Mouse (Mus musculus) limb, embryonic 15.5 days (tissue): ENCODE results near the gene Olfr465-ps1. TPM values are rescaled to one million over a fixed set of nuclear protein-coding genes. Genes with fewer than 3 reads are reported as not detected.

ENCODE experiments used
- ATAC-seq: fragments of 200-750 bp; cut with Nextera tagmentation; 2 replicates; pipeline ENCODE4 v1.8.0; 2017; ENCODE audit warnings: low read depth, moderate TSS enrichment; ENCODE audit not compliant: insufficient number of reproducible peaks, low FRiP score, low TSS enrichment
- H3K27ac ChIP-seq: fragments of 300-500 bp; sonication (generic); 2 replicates; pipeline ENCODE4 v1.5.1; 2015; ENCODE audit warnings: moderate library complexity, mild to moderate bottlenecking, inconsistent platforms
- H3K27me3 ChIP-seq: fragments of 300-500 bp; sonication (generic); 2 replicates; pipeline ENCODE4 v1.6.1; 2015; ENCODE audit warnings: inconsistent platforms
- H3K36me3 ChIP-seq: fragments of 300-500 bp; sonication (generic); 2 replicates; pipeline ENCODE4 v1.6.1; 2015; ENCODE audit warnings: inconsistent platforms
- H3K4me1 ChIP-seq: fragments of 300-500 bp; sonication (generic); 2 replicates; pipeline ENCODE4 v1.6.1; 2015; ENCODE audit warnings: inconsistent platforms
- H3K4me2 ChIP-seq: fragments of 300-500 bp; sonication (generic); 2 replicates; pipeline ENCODE4 v1.6.1; 2015; ENCODE audit warnings: mild to moderate bottlenecking, inconsistent platforms
- H3K4me3 ChIP-seq: fragments of 300-500 bp; sonication (generic); 2 replicates; pipeline ENCODE4 v1.5.1; 2015; ENCODE audit warnings: mild to moderate bottlenecking, inconsistent platforms
- H3K9ac ChIP-seq: fragments of 300-500 bp; sonication (generic); 2 replicates; pipeline ENCODE4 v1.6.1; 2015; ENCODE audit warnings: inconsistent platforms
- H3K9me3 ChIP-seq: fragments of 300-500 bp; sonication (generic); 2 replicates; pipeline ENCODE4 v1.6.1; 2016; ENCODE audit warnings: inconsistent platforms
- WGBS: fragments of 180-500 bp; shearing (Covaris S2); methylation state at CpG from one replicate; pipeline ENCODE4 v1.1.7; 2015; 5-methylcytosine and 5-hydroxymethylcytosine counted together
- polyA plus RNA-seq: library from polyadenylated mRNA; unstranded; fragments of >200 nt; fragmentation: Nextera tagmentation; extraction: Ambion mirVana; gene quantifications from 2 replicates; pipeline ENCODE4 v1.2.1, GENCODE M21; 2015

Olfr465-ps1 gene
- 0.09 and 0.10 TPM in 2 replicates for polyA plus RNA-seq

- no peaks in the 10 kb centered on the region for H3K27me3 ChIP-seq
- no peak within 1 kb of the TSS for H3K27ac ChIP-seq
- no peak within 1 kb of the TSS for H3K9ac ChIP-seq
- ATAC-seq, result no peak
- no peak within 1 kb of the TSS for H3K4me3 ChIP-seq
- no peaks in the 10 kb centered on the region for H3K4me1 ChIP-seq
- no peaks in the 10 kb centered on the region for H3K9me3 ChIP-seq
- H3K36me3 ChIP-seq, result no peaks in the 10 kb centered on the region
- H3K4me2 ChIP-seq, result no peak within 1 kb of the TSS
- WGBS, result 82% methylated on average over 4 of the region's 4 CpGs
Measured at GRCm38 (mm10) chr13:65137789-65138188, at the start of gene Olfr465-ps1. Gene Olfr465-ps1 (plus strand): TSS chr13:65138089.

- ATAC-seq, result no peak
- no peak overlapping the region for H3K4me3 ChIP-seq
- H3K36me3 ChIP-seq, result peaks cover 24% of the 10 kb centered on the region; the same call in 1 of the 2 replicates
- H3K27me3 ChIP-seq, result no peaks in the 10 kb centered on the region
- H3K4me2 ChIP-seq, result no peak overlapping the region
- no peaks in the 10 kb centered on the region for H3K9me3 ChIP-seq
- H3K27ac ChIP-seq, result no peak overlapping the region
- no peak overlapping the region for H3K9ac ChIP-seq
- 93% methylated on average over 4 of the region's 4 CpGs for WGBS
- no peaks in the 10 kb centered on the region for H3K4me1 ChIP-seq
Measured at GRCm38 (mm10) chr13:65095923-65096322, 42.0 kb upstream of the Olfr465-ps1 start.

- Histone ChIP-seq H3K4me1 (no peaks in the 10 kb centered on the region), H3K9ac (no peak overlapping the region), H3K27me3 (no peaks in the 10 kb centered on the region), H3K27ac (no peak overlapping the region), H3K9me3 (no peaks in the 10 kb centered on the region; the same call in 1 of the 2 replicates), H3K36me3 (peaks cover 23% of the 10 kb centered on the region; the same call in 1 of the 2 replicates), H3K4me3 (no peak overlapping the region), H3K4me2 (no peak overlapping the region)
- ATAC-seq, result no peak
Measured at GRCm38 (mm10) chr13:65097018-65097417, 40.9 kb upstream of the Olfr465-ps1 start.

- H3K27ac ChIP-seq, result no peak overlapping the region
- H3K4me3 ChIP-seq, result no peak overlapping the region
- no peaks in the 10 kb centered on the region for H3K4me1 ChIP-seq
- ATAC-seq, result no peak
- H3K27me3 ChIP-seq, result no peaks in the 10 kb centered on the region
- no peak overlapping the region for H3K4me2 ChIP-seq
- no peak overlapping the region for H3K9ac ChIP-seq
- peaks cover 23% of the 10 kb centered on the region; the same call in 1 of the 2 replicates for H3K36me3 ChIP-seq
- no peaks in the 10 kb centered on the region; the same call in 1 of the 2 replicates for H3K9me3 ChIP-seq
- WGBS, result 95% methylated on average over 9 of the region's 9 CpGs
Measured at GRCm38 (mm10) chr13:65100678-65101077, 37.2 kb upstream of the Olfr465-ps1 start.

- H3K27me3 ChIP-seq, result no peaks in the 10 kb centered on the region
- H3K9ac ChIP-seq, result no peak overlapping the region
- no peaks in the 10 kb centered on the region for H3K4me1 ChIP-seq
- no peak overlapping the region for H3K4me3 ChIP-seq
- no peak for ATAC-seq
- H3K9me3 ChIP-seq, result no peaks in the 10 kb centered on the region; the same call in 1 of the 2 replicates
- no peak overlapping the region for H3K4me2 ChIP-seq
- 90% methylated on average over 3 of the region's 3 CpGs for WGBS
- H3K36me3 ChIP-seq, result peaks cover 23% of the 10 kb centered on the region; the same call in 1 of the 2 replicates
- no peak overlapping the region for H3K27ac ChIP-seq
Measured at GRCm38 (mm10) chr13:65101232-65101631, 36.7 kb upstream of the Olfr465-ps1 start.

GRCm38 (mm10) chr13:65111961-65112360, 25.9 kb upstream of the Olfr465-ps1 start:
- under 1% methylated on average over 5 of the region's 5 CpGs for WGBS
- Histone ChIP-seq H3K36me3 (no peaks in the 10 kb centered on the region), H3K27ac (peak overlapping the region; percentile 94), H3K4me2 (peak overlapping the region; percentile 64), H3K9me3 (no peaks in the 10 kb centered on the region), H3K9ac (peak overlapping the region; percentile 82), H3K4me1 (peaks cover 6% of the 10 kb centered on the region; the same call in 1 of the 2 replicates), H3K4me3 (peak overlapping the region; percentile 80), H3K27me3 (no peaks in the 10 kb centered on the region)
- no peak for ATAC-seq

GRCm38 (mm10) chr13:65112459-65113110, 25.3 kb upstream of the Olfr465-ps1 start, which contains the start of gene Mfsd14b:
Gene Mfsd14b (minus strand): TSS chr13:65112975.
- H3K27ac ChIP-seq, result peak within 1 kb of the TSS; percentile 94
- H3K4me3 ChIP-seq, result peak within 1 kb of the TSS; percentile 80
- no peaks in the 10 kb centered on the region for H3K9me3 ChIP-seq
- H3K4me2 ChIP-seq, result peak within 1 kb of the TSS; percentile 64
- H3K27me3 ChIP-seq, result no peaks in the 10 kb centered on the region
- H3K4me1 ChIP-seq, result peaks cover 6% of the 10 kb centered on the region; the same call in 1 of the 2 replicates
- under 1% methylated on average over 60 of the region's 60 CpGs for WGBS
- ATAC-seq, result peak; percentile 98
- no peaks in the 10 kb centered on the region for H3K36me3 ChIP-seq
- peak within 1 kb of the TSS; percentile 82 for H3K9ac ChIP-seq

- Histone ChIP-seq H3K27me3 (no peaks in the 10 kb centered on the region), H3K9ac (peak overlapping the region; percentile 82; the same call in 1 of the 2 replicates), H3K4me1 (peaks cover 6% of the 10 kb centered on the region; the same call in 1 of the 2 replicates), H3K4me3 (peak overlapping the region; percentile 80), H3K36me3 (no peaks in the 10 kb centered on the region), H3K4me2 (peak overlapping the region; percentile 64), H3K27ac (peak overlapping the region; percentile 94), H3K9me3 (no peaks in the 10 kb centered on the region)
- ATAC-seq, result no peak
- 66% methylated on average over 3 of the region's 3 CpGs for WGBS
Measured at GRCm38 (mm10) chr13:65113239-65113638, 24.6 kb upstream of the Olfr465-ps1 start.

GRCm38 (mm10) chr13:65120984-65121383, 16.9 kb upstream of the Olfr465-ps1 start:
- no peak for ATAC-seq
- H3K9me3 ChIP-seq, result no peaks in the 10 kb centered on the region
- no peak overlapping the region for H3K9ac ChIP-seq
- H3K36me3 ChIP-seq, result no peaks in the 10 kb centered on the region
- no peaks in the 10 kb centered on the region for H3K4me1 ChIP-seq
- H3K4me2 ChIP-seq, result no peak overlapping the region
- H3K27me3 ChIP-seq, result no peaks in the 10 kb centered on the region
- H3K27ac ChIP-seq, result no peak overlapping the region
- WGBS, result 64% methylated on average over 3 of the region's 3 CpGs
- H3K4me3 ChIP-seq, result no peak overlapping the region

- H3K27me3 ChIP-seq, result no peaks in the 10 kb centered on the region
- no peak overlapping the region for H3K4me2 ChIP-seq
- H3K36me3 ChIP-seq, result no peaks in the 10 kb centered on the region
- H3K4me3 ChIP-seq, result no peak overlapping the region
- no peaks in the 10 kb centered on the region for H3K4me1 ChIP-seq
- no peaks in the 10 kb centered on the region for H3K9me3 ChIP-seq
- WGBS, result 84% methylated on average over 1 of the region's 1 CpGs
- no peak overlapping the region for H3K9ac ChIP-seq
- no peak for ATAC-seq
- no peak overlapping the region for H3K27ac ChIP-seq
Measured at GRCm38 (mm10) chr13:65122111-65122510, 15.8 kb upstream of the Olfr465-ps1 start.

GRCm38 (mm10) chr13:65127063-65127847, 10.6 kb upstream of the Olfr465-ps1 start:
- Histone ChIP-seq H3K9me3 (no peaks in the 10 kb centered on the region), H3K27me3 (no peaks in the 10 kb centered on the region), H3K4me3 (no peak overlapping the region), H3K36me3 (no peaks in the 10 kb centered on the region), H3K4me1 (no peaks in the 10 kb centered on the region), H3K4me2 (no peak overlapping the region), H3K27ac (no peak overlapping the region), H3K9ac (no peak overlapping the region)
- ATAC-seq, result no peak
- 66% methylated on average over 3 of the region's 3 CpGs for WGBS

GRCm38 (mm10) chr13:65149940-65150339, 12.1 kb downstream of the Olfr465-ps1 start, which contains the start of gene Olfr466:
Gene Olfr466 (plus strand): TSS chr13:65150240.
- H3K27ac ChIP-seq, result no peak within 1 kb of the TSS
- H3K9ac ChIP-seq, result no peak within 1 kb of the TSS
- no peaks in the 10 kb centered on the region for H3K9me3 ChIP-seq
- H3K4me1 ChIP-seq, result no peaks in the 10 kb centered on the region
- H3K36me3 ChIP-seq, result no peaks in the 10 kb centered on the region
- no peak within 1 kb of the TSS for H3K4me3 ChIP-seq
- H3K27me3 ChIP-seq, result no peaks in the 10 kb centered on the region
- no peak within 1 kb of the TSS for H3K4me2 ChIP-seq
- WGBS, result 76% methylated on average over 1 of the region's 1 CpGs
- ATAC-seq, result no peak
